Mouse (Mus musculus) layer of hippocampus, adult 9-10 months (tissue): ENCODE results near the gene Gm6904.
A peak's percentile ranks its signal among the peaks of the same experiment; 100 is the strongest.
"Not testable (repeated sequence)": the region's sequence is repeated elsewhere in the genome, so short reads cannot be mapped to it uniquely, and the experiment has no call there.

Experiments
- DNase-seq: peaks from one replicate; pipeline ENCODE4 v3.0.0; 2022; ENCODE audit warnings: low spot score

Gm6904 gene

GRCm38 (mm10) chr14:59260056-59260455, at the start of gene Gm6904:
TSS of gene Gm6904 (minus strand) at chr14:59260216.
- DNase-seq: no peak

- peak; percentile 36 for DNase-seq
These were observed 37.4 kb upstream of the Gm6904 start, which contains the start of gene Phf11a for GRCm38 (mm10) chr14:59297391-59297790. TSS of gene Phf11a (minus strand) at chr14:59297522.

- DNase-seq: not testable (repeated sequence)
These were observed 31.8 kb upstream of the Gm6904 start for GRCm38 (mm10) chr14:59291769-59292168.

GRCm38 (mm10) chr14:59274961-59275360, 14.9 kb upstream of the Gm6904 start:
- DNase-seq: not testable (repeated sequence)

- DNase-seq: not testable (repeated sequence)
These were observed 4.2 kb downstream of the Gm6904 start for GRCm38 (mm10) chr14:59255861-59256260.

- not testable (repeated sequence) for DNase-seq
These were observed 9.7 kb downstream of the Gm6904 start for GRCm38 (mm10) chr14:59250350-59250749.

- DNase-seq: no peak
These were observed 26.4 kb downstream of the Gm6904 start for GRCm38 (mm10) chr14:59233635-59234034.

- no peak for DNase-seq
These were observed 28.0 kb downstream of the Gm6904 start for GRCm38 (mm10) chr14:59232003-59232402.

GRCm38 (mm10) chr14:59230331-59230966, 29.6 kb downstream of the Gm6904 start:
- no peak for DNase-seq

- no peak for DNase-seq
These were observed 30.2 kb downstream of the Gm6904 start for GRCm38 (mm10) chr14:59229822-59230221.

- no peak for DNase-seq
These were observed 33.8 kb downstream of the Gm6904 start for GRCm38 (mm10) chr14:59226240-59226639.

- DNase-seq: no peak
These were observed 40.8 kb downstream of the Gm6904 start for GRCm38 (mm10) chr14:59219241-59219640.

GRCm38 (mm10) chr14:59209816-59210215, 50.2 kb downstream of the Gm6904 start:
- no peak for DNase-seq

GRCm38 (mm10) chr14:59209003-59209402, 51.0 kb downstream of the Gm6904 start:
- DNase-seq: no peak

GRCm38 (mm10) chr14:59205976-59206583, 53.9 kb downstream of the Gm6904 start:
- DNase-seq: no peak

- no peak for DNase-seq
These were observed 54.6 kb downstream of the Gm6904 start for GRCm38 (mm10) chr14:59205461-59205860.

- DNase-seq: no peak
These were observed 58.3 kb downstream of the Gm6904 start for GRCm38 (mm10) chr14:59201604-59202215.

- peak; percentile 87 for DNase-seq
These were observed 59.1 kb downstream of the Gm6904 start, which contains the start of gene Rcbtb1 for GRCm38 (mm10) chr14:59200711-59201603. TSS of gene Rcbtb1 (plus strand) at chr14:59201209.
